Mouse (Mus musculus) liver, embryonic 16.5 days (tissue): ENCODE results near the gene Slc25a23. TPM values are rescaled to one million over a fixed set of nuclear protein-coding genes. Genes with fewer than 3 reads are reported as not detected.

Source experiments
- ATAC-seq: fragments of 200-750 bp; cut with Nextera tagmentation; 2 replicates; pipeline ENCODE4 v1.8.0; 2017; ENCODE audit warnings: low read depth, mild to moderate bottlenecking, moderate number of reproducible peaks, moderate library complexity
- H3K27ac ChIP-seq: fragments of 300-500 bp; sonication (generic); 2 replicates; pipeline ENCODE4 v1.5.1; 2014; ENCODE audit warnings: mild to moderate bottlenecking, low read length
- H3K27me3 ChIP-seq: fragments of 300-500 bp; sonication (generic); 2 replicates; pipeline ENCODE4 v1.6.1; 2014; ENCODE audit warnings: low read depth, low read length, mixed read lengths; ENCODE audit not compliant: control insufficient read depth, insufficient read depth
- H3K36me3 ChIP-seq: fragments of 300-500 bp; sonication (generic); 2 replicates; pipeline ENCODE4 v1.6.1; 2014; ENCODE audit warnings: mild to moderate bottlenecking; ENCODE audit not compliant: control insufficient read depth, insufficient read depth
- H3K4me1 ChIP-seq: fragments of 300-500 bp; sonication (generic); 2 replicates; pipeline ENCODE4 v1.6.1; 2014; ENCODE audit warnings: low read depth, low read length, mixed read lengths; ENCODE audit not compliant: control insufficient read depth
- H3K4me2 ChIP-seq: fragments of 300-500 bp; sonication (generic); 2 replicates; pipeline ENCODE4 v1.6.1; 2014; ENCODE audit warnings: low read depth, low read length, mixed read lengths
- H3K4me3 ChIP-seq: fragments of 300-500 bp; sonication (generic); 2 replicates; pipeline ENCODE4 v1.5.1; 2014; ENCODE audit warnings: low read depth, mild to moderate bottlenecking, low read length
- H3K9ac ChIP-seq: fragments of 300-500 bp; sonication (generic); 2 replicates; pipeline ENCODE4 v1.6.1; 2014; ENCODE audit warnings: low read depth, low read length
- H3K9me3 ChIP-seq: fragments of 300-500 bp; sonication (generic); replicated peaks from 2 replicates; pipeline ENCODE4 v1.6.1; 2016; ENCODE audit warnings: low read length; ENCODE audit not compliant: control insufficient read depth
- WGBS: fragments of 180-500 bp; shearing (Covaris S2); extraction: QIAGEN DNeasy Blood & Tissue Kit; methylation state at CpG from one replicate; pipeline ENCODE4 v1.1.7; 2014; ENCODE audit not compliant: insufficient replicate concordance; 5-methylcytosine and 5-hydroxymethylcytosine counted together
- polyA plus RNA-seq: library from polyadenylated mRNA; unstranded; fragments of >200 nt; fragmentation: Nextera tagmentation; extraction: Ambion mirVana; gene quantifications from 2 replicates; pipeline ENCODE4 v1.2.1, GENCODE M21; 2015

Gene Slc25a23
- polyA plus RNA-seq, 1 experiment from 2014 or later: 7.0 TPM

- Histone ChIP-seq H3K27ac (no peak overlapping the region), H3K36me3 (no peaks in the 10 kb centered on the region), H3K9ac (no peak overlapping the region), H3K4me1 (no peaks in the 10 kb centered on the region), H3K4me3 (no peak overlapping the region), H3K9me3 (no peaks in the 10 kb centered on the region), H3K27me3 (no peaks in the 10 kb centered on the region), H3K4me2 (no peak overlapping the region)
- WGBS: 81% methylated on average over 31 of the region's 31 CpGs
- no peak for ATAC-seq
Observed at GRCm38 (mm10) chr17:57081234-57081842, 21.7 kb upstream of the Slc25a23 start.

- H3K4me2 ChIP-seq: no peak overlapping the region
- ATAC-seq: no peak
- no peaks in the 10 kb centered on the region for H3K4me1 ChIP-seq
- no peaks in the 10 kb centered on the region for H3K36me3 ChIP-seq
- WGBS: 49% methylated on average over 3 of the region's 3 CpGs
- H3K9me3 ChIP-seq: no peaks in the 10 kb centered on the region
- H3K27me3 ChIP-seq: no peaks in the 10 kb centered on the region
- no peak overlapping the region for H3K27ac ChIP-seq
- H3K4me3 ChIP-seq: no peak overlapping the region
- no peak overlapping the region for H3K9ac ChIP-seq
Observed at GRCm38 (mm10) chr17:57079919-57080318, 20.3 kb upstream of the Slc25a23 start.

GRCm38 (mm10) chr17:57078336-57078735 lies 18.7 kb upstream of the Slc25a23 start, which contains the start of gene Dennd1c:
Gene Dennd1c, minus strand, starts transcription at chr17:57078514.
- peak; percentile 65 for ATAC-seq
- Histone ChIP-seq H3K9me3 (no peaks in the 10 kb centered on the region), H3K4me1 (no peaks in the 10 kb centered on the region), H3K4me2 (0 out of 2 replicates have a peak within 1 kb of the TSS, but pooled peaks have one; percentile 25), H3K9ac (peak within 1 kb of the TSS; percentile 17; the same call in 1 of the 2 replicates), H3K27me3 (no peaks in the 10 kb centered on the region), H3K36me3 (no peaks in the 10 kb centered on the region), H3K27ac (no peak within 1 kb of the TSS), H3K4me3 (peak within 1 kb of the TSS; percentile 16)
- 14% methylated on average over 6 of the region's 6 CpGs for WGBS

- H3K27me3 ChIP-seq: no peaks in the 10 kb centered on the region
- no peak overlapping the region for H3K27ac ChIP-seq
- no peak overlapping the region for H3K4me3 ChIP-seq
- H3K36me3 ChIP-seq: no peaks in the 10 kb centered on the region
- no peak for ATAC-seq
- H3K4me2 ChIP-seq: no peak overlapping the region
- no peaks in the 10 kb centered on the region for H3K9me3 ChIP-seq
- H3K4me1 ChIP-seq: no peaks in the 10 kb centered on the region
- 30% methylated on average over 3 of the region's 3 CpGs for WGBS
- no peak overlapping the region for H3K9ac ChIP-seq
Observed at GRCm38 (mm10) chr17:57076916-57077315, 17.3 kb upstream of the Slc25a23 start.

- Histone ChIP-seq H3K27me3 (no peaks in the 10 kb centered on the region), H3K27ac (no peak overlapping the region), H3K36me3 (no peaks in the 10 kb centered on the region), H3K9me3 (no peaks in the 10 kb centered on the region), H3K4me3 (no peak overlapping the region), H3K4me1 (peaks cover 5% of the 10 kb centered on the region; the same call in 1 of the 2 replicates), H3K9ac (no peak overlapping the region), H3K4me2 (no peak overlapping the region)
- no peak for ATAC-seq
- WGBS: 22% methylated on average over 11 of the region's 11 CpGs
Observed at GRCm38 (mm10) chr17:57070699-57071098, 11.0 kb upstream of the Slc25a23 start.

GRCm38 (mm10) chr17:57070272-57070671 lies 10.6 kb upstream of the Slc25a23 start:
- Histone ChIP-seq H3K9ac (no peak overlapping the region), H3K4me1 (peaks cover 5% of the 10 kb centered on the region; the same call in 1 of the 2 replicates), H3K4me3 (no peak overlapping the region), H3K36me3 (no peaks in the 10 kb centered on the region), H3K4me2 (no peak overlapping the region), H3K9me3 (no peaks in the 10 kb centered on the region), H3K27me3 (no peaks in the 10 kb centered on the region), H3K27ac (no peak overlapping the region)
- WGBS: 19% methylated on average over 9 of the region's 9 CpGs
- ATAC-seq: no peak

GRCm38 (mm10) chr17:57066908-57067307 lies 7.2 kb upstream of the Slc25a23 start:
- no peaks in the 10 kb centered on the region for H3K36me3 ChIP-seq
- H3K4me3 ChIP-seq: no peak overlapping the region
- WGBS: 22% methylated on average over 5 of the region's 5 CpGs
- H3K9ac ChIP-seq: no peak overlapping the region
- H3K9me3 ChIP-seq: no peaks in the 10 kb centered on the region
- H3K4me1 ChIP-seq: peaks cover 7% of the 10 kb centered on the region; the same call in 1 of the 2 replicates
- H3K27me3 ChIP-seq: peaks cover 17% of the 10 kb centered on the region
- H3K4me2 ChIP-seq: no peak overlapping the region
- no peak overlapping the region for H3K27ac ChIP-seq
- no peak for ATAC-seq

GRCm38 (mm10) chr17:57063031-57063430 lies 3.4 kb upstream of the Slc25a23 start:
- Histone ChIP-seq H3K4me2 (peak overlapping the region; percentile 36; the same call in 1 of the 2 replicates), H3K4me3 (peak overlapping the region; percentile 57), H3K36me3 (no peaks in the 10 kb centered on the region), H3K9ac (no peak overlapping the region; the same call in 1 of the 2 replicates), H3K27ac (no peak overlapping the region), H3K9me3 (no peaks in the 10 kb centered on the region), H3K27me3 (peaks cover 45% of the 10 kb centered on the region), H3K4me1 (peaks cover 24% of the 10 kb centered on the region)
- no peak for ATAC-seq
- WGBS: 27% methylated on average over 8 of the region's 8 CpGs

GRCm38 (mm10) chr17:57062548-57062947 lies 2.9 kb upstream of the Slc25a23 start:
- no peak for ATAC-seq
- Histone ChIP-seq H3K36me3 (no peaks in the 10 kb centered on the region), H3K27ac (peak overlapping the region; percentile 48; the same call in 1 of the 2 replicates), H3K27me3 (peaks cover 45% of the 10 kb centered on the region), H3K9ac (peak overlapping the region; percentile 50), H3K9me3 (no peaks in the 10 kb centered on the region), H3K4me1 (peaks cover 24% of the 10 kb centered on the region), H3K4me3 (peak overlapping the region; percentile 57), H3K4me2 (peak overlapping the region; percentile 51)
- WGBS: 2% methylated on average over 22 of the region's 22 CpGs
